Mouse (Mus musculus) liver, embryonic 16.5 days (tissue): ENCODE measurements around the gene Katnbl1. TPM values are rescaled to one million over a fixed set of nuclear protein-coding genes. Genes with fewer than 3 reads are reported as not detected.
A peak's percentile ranks its signal among the peaks of the same experiment; 100 is the strongest.

ENCODE experiments used
- ATAC-seq: fragments of 200-750 bp; cut with Nextera tagmentation; 2 replicates; pipeline ENCODE4 v1.8.0; 2017; ENCODE audit warnings: low read depth, mild to moderate bottlenecking, moderate number of reproducible peaks, moderate library complexity
- H3K27ac ChIP-seq: fragments of 300-500 bp; sonication (generic); 2 replicates; pipeline ENCODE4 v1.5.1; 2014; ENCODE audit warnings: mild to moderate bottlenecking, low read length
- H3K27me3 ChIP-seq: fragments of 300-500 bp; sonication (generic); 2 replicates; pipeline ENCODE4 v1.6.1; 2014; ENCODE audit warnings: low read depth, low read length, mixed read lengths; ENCODE audit not compliant: control insufficient read depth, insufficient read depth
- H3K36me3 ChIP-seq: fragments of 300-500 bp; sonication (generic); 2 replicates; pipeline ENCODE4 v1.6.1; 2014; ENCODE audit warnings: mild to moderate bottlenecking; ENCODE audit not compliant: control insufficient read depth, insufficient read depth
- H3K4me1 ChIP-seq: fragments of 300-500 bp; sonication (generic); 2 replicates; pipeline ENCODE4 v1.6.1; 2014; ENCODE audit warnings: low read depth, low read length, mixed read lengths; ENCODE audit not compliant: control insufficient read depth
- H3K4me2 ChIP-seq: fragments of 300-500 bp; sonication (generic); 2 replicates; pipeline ENCODE4 v1.6.1; 2014; ENCODE audit warnings: low read depth, low read length, mixed read lengths
- H3K4me3 ChIP-seq: fragments of 300-500 bp; sonication (generic); 2 replicates; pipeline ENCODE4 v1.5.1; 2014; ENCODE audit warnings: low read depth, mild to moderate bottlenecking, low read length
- H3K9ac ChIP-seq: fragments of 300-500 bp; sonication (generic); 2 replicates; pipeline ENCODE4 v1.6.1; 2014; ENCODE audit warnings: low read depth, low read length
- H3K9me3 ChIP-seq: fragments of 300-500 bp; sonication (generic); replicated peaks from 2 replicates; pipeline ENCODE4 v1.6.1; 2016; ENCODE audit warnings: low read length; ENCODE audit not compliant: control insufficient read depth
- WGBS: fragments of 180-500 bp; shearing (Covaris S2); extraction: QIAGEN DNeasy Blood & Tissue Kit; methylation state at CpG from one replicate; pipeline ENCODE4 v1.1.7; 2014; ENCODE audit not compliant: insufficient replicate concordance; 5-methylcytosine and 5-hydroxymethylcytosine counted together
- polyA plus RNA-seq: library from polyadenylated mRNA; unstranded; fragments of >200 nt; fragmentation: Nextera tagmentation; extraction: Ambion mirVana; gene quantifications from 2 replicates; pipeline ENCODE4 v1.2.1, GENCODE M21; 2015

The Katnbl1 gene
- polyA plus RNA-seq, 1 experiment from 2014 or later, result 14.4 TPM

DNA sequence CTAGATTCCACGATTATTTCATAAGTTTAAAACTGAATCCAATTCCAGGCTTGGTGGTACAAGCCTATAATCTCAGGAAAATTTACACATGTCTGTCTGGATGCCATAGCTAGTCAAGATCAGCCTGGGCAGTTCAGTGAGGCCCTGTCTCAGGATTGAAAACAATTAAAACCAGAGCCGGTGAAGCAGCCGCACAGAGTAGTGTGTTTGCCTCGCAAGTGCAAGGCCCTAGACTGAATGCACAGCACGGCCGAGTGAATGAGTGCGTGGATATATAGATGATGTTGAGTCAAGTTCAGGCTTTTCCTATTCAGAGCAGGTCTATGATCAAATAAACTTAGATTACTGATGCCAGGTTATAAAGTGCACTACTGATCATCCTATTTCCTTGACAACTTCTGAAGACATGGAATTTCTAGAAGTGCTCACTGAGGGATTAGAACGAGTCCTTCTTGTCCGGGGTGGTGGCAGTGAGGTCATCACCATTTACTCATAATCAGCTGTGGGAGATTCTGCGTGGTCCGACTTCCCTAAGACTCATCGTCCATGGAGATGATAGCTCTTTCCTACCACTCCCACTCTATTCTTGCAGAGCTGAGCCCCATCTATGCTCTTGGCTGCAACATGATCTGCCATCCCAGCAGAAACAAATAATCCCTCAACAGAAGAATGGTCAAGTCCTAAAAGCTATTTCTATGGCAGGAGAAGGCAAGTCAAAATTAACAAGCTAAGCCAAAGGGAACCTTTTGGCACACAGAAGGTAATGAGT is 18.8 kb upstream of the Katnbl1 start:
- Histone ChIP-seq H3K27me3 (no peaks in the 10 kb centered on the region), H3K9me3 (no peaks in the 10 kb centered on the region), H3K9ac (no peak overlapping the region), H3K27ac (no peak overlapping the region), H3K36me3 (peaks cover 56% of the 10 kb centered on the region), H3K4me1 (no peaks in the 10 kb centered on the region), H3K4me3 (no peak overlapping the region), H3K4me2 (no peak overlapping the region)
- 85% methylated on average over 12 of the region's 12 CpGs for WGBS
- no peak for ATAC-seq

GRCm38 (mm10) chr2:112360781-112361169 is 18.2 kb upstream of the Katnbl1 start:
- H3K36me3 ChIP-seq, result peaks cover 56% of the 10 kb centered on the region
- 57% methylated on average over 2 of the region's 2 CpGs for WGBS

GRCm38 (mm10) chr2:112367222-112367621 is 11.8 kb upstream of the Katnbl1 start:
- peak overlapping the region; percentile 90 for H3K9ac ChIP-seq
- H3K4me1 ChIP-seq, result peaks cover 13% of the 10 kb centered on the region
- H3K27ac ChIP-seq, result peak overlapping the region; percentile 87
- H3K4me2 ChIP-seq, result peak overlapping the region; percentile 84
- peak; percentile 53 for ATAC-seq
- H3K27me3 ChIP-seq, result no peaks in the 10 kb centered on the region
- H3K4me3 ChIP-seq, result peak overlapping the region; percentile 99
- H3K9me3 ChIP-seq, result no peaks in the 10 kb centered on the region
- WGBS, result 13% methylated on average over 15 of the region's 15 CpGs
- peaks cover 17% of the 10 kb centered on the region for H3K36me3 ChIP-seq

More at GRCm38 (mm10) chr2:112360781-112361169, 18.2 kb upstream of the Katnbl1 start:
- no peak for ATAC-seq
- no peak overlapping the region for H3K4me3 ChIP-seq
- no peaks in the 10 kb centered on the region for H3K4me1 ChIP-seq
- no peak overlapping the region for H3K27ac ChIP-seq
- no peaks in the 10 kb centered on the region for H3K9me3 ChIP-seq
- H3K9ac ChIP-seq, result no peak overlapping the region
- H3K4me2 ChIP-seq, result no peak overlapping the region
- no peaks in the 10 kb centered on the region for H3K27me3 ChIP-seq

- Histone ChIP-seq H3K9ac (peak within 1 kb of the TSS; percentile 90), H3K36me3 (peaks cover 14% of the 10 kb centered on the region), H3K4me3 (peak within 1 kb of the TSS; percentile 99), H3K4me2 (peak within 1 kb of the TSS; percentile 84), H3K9me3 (no peaks in the 10 kb centered on the region), H3K4me1 (peaks cover 13% of the 10 kb centered on the region), H3K27me3 (no peaks in the 10 kb centered on the region), H3K27ac (peak within 1 kb of the TSS; percentile 87)
- ATAC-seq, result peak; percentile 84
- 1% methylated on average over 46 of the region's 46 CpGs for WGBS
Measured at GRCm38 (mm10) chr2:112367726-112368673, 11.0 kb upstream of the Katnbl1 start, which contains the start of gene Emc4. TSS of gene Emc4 (minus strand) at chr2:112368027.

GRCm38 (mm10) chr2:112369941-112370340 is 9.1 kb upstream of the Katnbl1 start:
- no peak overlapping the region for H3K4me3 ChIP-seq
- no peak overlapping the region for H3K27ac ChIP-seq
- no peaks in the 10 kb centered on the region for H3K9me3 ChIP-seq
- H3K27me3 ChIP-seq, result no peaks in the 10 kb centered on the region
- peaks cover 2% of the 10 kb centered on the region for H3K36me3 ChIP-seq
- H3K4me2 ChIP-seq, result no peak overlapping the region
- H3K4me1 ChIP-seq, result peaks cover 13% of the 10 kb centered on the region
- no peak overlapping the region for H3K9ac ChIP-seq
- no peak for ATAC-seq
- 34% methylated on average over 5 of the region's 5 CpGs for WGBS

DNA sequence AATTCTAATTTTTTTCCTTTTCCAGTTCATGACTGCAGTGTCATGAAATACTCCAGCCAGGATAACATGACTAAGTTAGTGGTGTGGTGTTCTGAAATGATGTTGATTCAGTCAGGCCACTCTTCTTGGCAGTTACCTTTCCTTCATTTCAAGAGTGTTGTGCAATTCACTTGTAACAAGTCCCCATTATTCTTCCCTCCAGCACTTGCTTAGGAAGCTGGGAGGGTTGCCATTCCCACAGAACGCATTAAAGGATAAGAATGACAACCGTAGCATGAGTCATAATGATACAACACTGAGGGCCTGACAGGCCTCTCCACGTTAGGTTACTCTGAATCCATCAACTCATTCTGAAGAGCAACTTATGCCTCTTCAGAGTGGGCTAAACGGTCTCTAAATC is 5.9 kb upstream of the Katnbl1 start:
- H3K27me3 ChIP-seq, result no peaks in the 10 kb centered on the region
- H3K9me3 ChIP-seq, result no peaks in the 10 kb centered on the region
- no peak overlapping the region for H3K4me2 ChIP-seq
- WGBS, result 49% methylated on average over 4 of the region's 4 CpGs
- no peak overlapping the region for H3K27ac ChIP-seq
- no peaks in the 10 kb centered on the region for H3K36me3 ChIP-seq
- no peak overlapping the region for H3K9ac ChIP-seq
- H3K4me3 ChIP-seq, result no peak overlapping the region
- ATAC-seq, result no peak
- H3K4me1 ChIP-seq, result no peaks in the 10 kb centered on the region; the same call in 1 of the 2 replicates

GRCm38 (mm10) chr2:112374610-112375009 is 4.4 kb upstream of the Katnbl1 start:
- no peak overlapping the region for H3K4me3 ChIP-seq
- ATAC-seq, result no peak
- WGBS, result 13% methylated on average over 5 of the region's 5 CpGs
- H3K27me3 ChIP-seq, result no peaks in the 10 kb centered on the region
- peaks cover 3% of the 10 kb centered on the region for H3K4me1 ChIP-seq
- no peak overlapping the region for H3K9ac ChIP-seq
- no peak overlapping the region for H3K27ac ChIP-seq
- H3K36me3 ChIP-seq, result no peaks in the 10 kb centered on the region
- H3K4me2 ChIP-seq, result no peak overlapping the region
- H3K9me3 ChIP-seq, result no peaks in the 10 kb centered on the region

DNA sequence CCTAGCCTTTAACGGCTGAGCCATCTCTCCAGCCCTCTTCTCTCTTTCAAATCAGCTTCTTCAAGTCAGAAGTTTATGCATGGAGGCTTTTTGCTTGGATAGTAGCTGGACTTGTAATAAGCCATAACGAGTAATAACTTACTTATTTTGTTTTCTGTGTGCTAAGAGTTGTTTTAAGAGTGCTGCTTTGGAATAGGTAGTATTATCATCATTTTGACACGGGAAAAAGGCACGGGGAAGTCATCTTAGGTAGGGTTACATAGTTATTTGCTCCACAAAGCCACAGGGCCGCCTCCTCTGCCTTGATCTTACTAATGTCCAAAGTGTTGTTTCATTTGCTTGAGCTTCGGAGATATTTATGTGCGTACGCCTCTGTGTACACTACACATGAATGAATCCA is 1.1 kb downstream of the Katnbl1 start:
- Histone ChIP-seq H3K27me3 (no peaks in the 10 kb centered on the region), H3K36me3 (no peaks in the 10 kb centered on the region), H3K9me3 (no peaks in the 10 kb centered on the region), H3K4me3 (peak overlapping the region; percentile 99), H3K4me1 (peaks cover 17% of the 10 kb centered on the region), H3K4me2 (peak overlapping the region; percentile 78), H3K27ac (peak overlapping the region; percentile 91), H3K9ac (peak overlapping the region; percentile 99)
- 26% methylated on average over 8 of the region's 8 CpGs for WGBS
- no peak for ATAC-seq
